Mouse (Mus musculus) lung, postnatal 0 days (tissue): ENCODE results near the gene Clstn2.

Source experiments
- CTCF ChIP-seq: IDR thresholded peaks from 2 replicates; pipeline ENCODE4 v1.5.1; 2016; ENCODE audit warnings: antibody characterized with exemption, mild to moderate bottlenecking
- EP300 ChIP-seq: IDR thresholded peaks from 2 replicates; pipeline ENCODE4 v1.6.1; 2016; ENCODE audit warnings: antibody characterized with exemption, mild to moderate bottlenecking, control low read depth

- TF ChIP-seq CTCF (no peak), EP300 (no peak)
Observed at GRCm38 (mm10) chr9:97919326-97919725, 113.7 kb downstream of the Clstn2 start.
